Mouse (Mus musculus) ES-Bruce4 (cell line): ENCODE data around the gene Hectd1.

ENCODE experiments used
- CTCF ChIP-seq: IDR thresholded peaks from one replicate; pipeline ENCODE4 v1.8.1; 2011; ENCODE audit warnings: low read depth, low read length
- EP300 ChIP-seq: IDR thresholded peaks from 2 replicates; pipeline ENCODE4 v1.6.1; 2011; ENCODE audit warnings: low read depth, low read length; ENCODE audit not compliant: insufficient read depth
- POLR2A ChIP-seq: IDR thresholded peaks from one replicate; pipeline ENCODE4 v1.8.1; 2011; ENCODE audit warnings: low read length; ENCODE audit not compliant: insufficient read depth

DNA sequence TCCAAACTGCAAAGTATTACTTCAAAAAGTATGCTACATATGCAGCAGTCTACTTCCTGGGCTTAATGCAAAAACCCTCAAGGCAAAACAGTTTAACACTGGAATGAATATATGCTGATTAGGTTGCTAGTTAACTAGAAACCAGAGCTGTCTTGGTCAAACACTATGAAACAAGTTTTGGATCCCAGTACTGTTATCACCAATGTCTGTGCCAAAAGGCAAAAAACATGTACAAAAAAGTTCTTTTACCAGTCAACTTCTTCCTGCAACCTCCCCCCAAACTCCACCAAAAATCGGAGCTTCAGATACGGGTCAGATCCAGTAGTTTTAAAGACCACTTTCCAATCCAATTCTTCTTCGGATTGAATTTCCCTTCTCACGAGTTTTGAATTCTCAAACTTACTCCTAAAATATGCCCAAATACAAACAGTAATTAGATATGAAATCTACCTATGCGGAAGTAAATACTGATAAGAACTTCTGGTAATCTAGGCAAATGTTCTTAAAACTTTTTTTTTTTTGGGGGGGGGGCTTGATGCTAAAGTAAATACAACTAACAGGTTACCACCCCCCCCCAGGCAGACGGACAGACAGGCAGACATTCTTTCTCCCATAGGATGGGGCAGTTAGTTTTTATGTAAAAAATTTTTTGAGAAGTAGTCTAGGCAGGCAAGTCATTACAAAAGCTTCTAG lies 1.2 kb downstream of the Hectd1 start:
- TF ChIP-seq CTCF (no peak), POLR2A (no peak), EP300 (no peak)
